Mouse (Mus musculus): Measurements from ENCODE around the gene Timm8a1. TPM values are rescaled to one million over a fixed set of nuclear protein-coding genes. Genes with fewer than 3 reads are reported as not detected.

The Timm8a1 gene
- polyA plus RNA-seq (2014; fragmentation: Illumina TruSeq; extraction: RNeasy Lipid Tissue Mini Kit (QIAGEN cat#74804); ENCODE audit: low read depth, low replicate concordance): 11.6 TPM

GRCm38 (mm10) chrX:134541145-134541954 lies at the start of gene Timm8a1:
Gene Timm8a1 (minus strand): TSS chrX:134541865.

GRCm38 (mm10) chrX:134585103-134586002 lies 43.7 kb upstream of the Timm8a1 start, which contains the start of gene Rpl36a:
Gene Rpl36a (plus strand): TSS chrX:134585654.

GRCm38 (mm10) chrX:134582888-134583669 lies 41.4 kb upstream of the Timm8a1 start, which contains the start of gene Btk:
Gene Btk (minus strand): TSS chrX:134583570.

Other genes starting within 250 kb of the Timm8a1 start
- 2.4 TPM for gene Tmem35a, start 246.6 kb downstream of the Timm8a1 start, polyA plus RNA-seq (2014; fragmentation: Illumina TruSeq; extraction: RNeasy Lipid Tissue Mini Kit (QIAGEN cat#74804); ENCODE audit: low read depth, low replicate concordance)
- gene Cenpi, start 233.8 kb downstream of the Timm8a1 start, polyA plus RNA-seq (2014; fragmentation: Illumina TruSeq; extraction: RNeasy Lipid Tissue Mini Kit (QIAGEN cat#74804); ENCODE audit: low read depth, low replicate concordance): 0.58 TPM
- gene Drp2, start 137.3 kb downstream of the Timm8a1 start, polyA plus RNA-seq (2014; fragmentation: Illumina TruSeq; extraction: RNeasy Lipid Tissue Mini Kit (QIAGEN cat#74804); ENCODE audit: low read depth, low replicate concordance): 1.3 TPM
- gene Taf7l, start 65.4 kb downstream of the Timm8a1 start, polyA plus RNA-seq (2014; fragmentation: Illumina TruSeq; extraction: RNeasy Lipid Tissue Mini Kit (QIAGEN cat#74804); ENCODE audit: low read depth, low replicate concordance): 0.45 TPM
- 3.1 TPM for gene Btk, start 41.7 kb upstream of the Timm8a1 start, polyA plus RNA-seq (2014; fragmentation: Illumina TruSeq; extraction: RNeasy Lipid Tissue Mini Kit (QIAGEN cat#74804); ENCODE audit: low read depth, low replicate concordance)
- 914 TPM for gene Rpl36a, start 43.8 kb upstream of the Timm8a1 start, polyA plus RNA-seq (2014; fragmentation: Illumina TruSeq; extraction: RNeasy Lipid Tissue Mini Kit (QIAGEN cat#74804); ENCODE audit: low read depth, low replicate concordance)
- gene Gla, start 59.3 kb upstream of the Timm8a1 start, polyA plus RNA-seq (2014; fragmentation: Illumina TruSeq; extraction: RNeasy Lipid Tissue Mini Kit (QIAGEN cat#74804); ENCODE audit: low read depth, low replicate concordance): 8.1 TPM
- gene Hnrnph2, start 59.3 kb upstream of the Timm8a1 start, polyA plus RNA-seq (2014; fragmentation: Illumina TruSeq; extraction: RNeasy Lipid Tissue Mini Kit (QIAGEN cat#74804); ENCODE audit: low read depth, low replicate concordance): 72.6 TPM
- gene Armcx4, start 144.7 kb upstream of the Timm8a1 start, polyA plus RNA-seq (2014; fragmentation: Illumina TruSeq; extraction: RNeasy Lipid Tissue Mini Kit (QIAGEN cat#74804); ENCODE audit: low read depth, low replicate concordance): 9.0 TPM
- 57.8 TPM for gene Armcx1, start 176.1 kb upstream of the Timm8a1 start, polyA plus RNA-seq (2014; fragmentation: Illumina TruSeq; extraction: RNeasy Lipid Tissue Mini Kit (QIAGEN cat#74804); ENCODE audit: low read depth, low replicate concordance)
- gene Armcx6, start 209.6 kb upstream of the Timm8a1 start, polyA plus RNA-seq (2014; fragmentation: Illumina TruSeq; extraction: RNeasy Lipid Tissue Mini Kit (QIAGEN cat#74804); ENCODE audit: low read depth, low replicate concordance): 80.6 TPM
- 68.7 TPM for gene Armcx3, start 214.7 kb upstream of the Timm8a1 start, polyA plus RNA-seq (2014; fragmentation: Illumina TruSeq; extraction: RNeasy Lipid Tissue Mini Kit (QIAGEN cat#74804); ENCODE audit: low read depth, low replicate concordance)

Data from adipose tissue, adult 10 weeks (tissue).